Mouse (Mus musculus) brain, embryonic 14.5 days (tissue): ENCODE measurements around the gene Mustn1.

Source experiments
- CTCF ChIP-seq: fragments of 200-500 bp; IDR thresholded peaks from 2 replicates; pipeline ENCODE4 v1.5.1; 2012; ENCODE audit warnings: inconsistent platforms, mild to moderate bottlenecking, moderate library complexity, borderline replicate concordance; ENCODE audit not compliant: insufficient read depth, insufficient read length; ENCODE audit errors: extremely low read depth
- POLR2A ChIP-seq: fragments of 200-500 bp; IDR thresholded peaks from 2 replicates; pipeline ENCODE4 v1.6.1; 2012; ENCODE audit warnings: mild to moderate bottlenecking, inconsistent platforms, borderline replicate concordance; ENCODE audit not compliant: poor library complexity, insufficient read depth, insufficient read length, severe bottlenecking; ENCODE audit errors: extremely low read depth

- TF ChIP-seq POLR2A (no peak), CTCF (no peak)
Measured at GRCm38 (mm10) chr14:30855316-30855715, 23.7 kb upstream of the Mustn1 start.
